Mouse (Mus musculus): ENCODE results near the gene Hist1h2bh.
"Not testable (repeated sequence)": the region's sequence is repeated elsewhere in the genome, so short reads cannot be mapped to it uniquely, and the experiment has no call there.

The Hist1h2bh gene

GRCm38 (mm10) chr13:23551931-23552914, 9.0 kb upstream of the Hist1h2bh start:
- no peak for DNase-seq (ENCODE audit: low spot score in 2 of 2)

GRCm38 (mm10) chr13:23551146-23551834, 8.1 kb upstream of the Hist1h2bh start, which contains the start of gene Hist1h4f:
Gene Hist1h4f (minus strand): TSS chr13:23551648.
- peak; percentile 66 to 80 for DNase-seq (ENCODE audit: low spot score in 2 of 2)

- no peak for DNase-seq (ENCODE audit: low spot score in 2 of 2)
Measured at GRCm38 (mm10) chr13:23550761-23551145, 7.6 kb upstream of the Hist1h2bh start.

GRCm38 (mm10) chr13:23546694-23547093, 3.5 kb upstream of the Hist1h2bh start:
- no peak for DNase-seq (ENCODE audit: low spot score in 2 of 2)

GRCm38 (mm10) chr13:23544787-23545120, 1.6 kb upstream of the Hist1h2bh start:
- not testable (repeated sequence) for DNase-seq (ENCODE audit: low spot score in 2 of 2)

GRCm38 (mm10) chr13:23543965-23544786, 984 bp upstream of the Hist1h2bh start, which contains the start of gene Hist1h3f:
Gene Hist1h3f (plus strand): TSS chr13:23544052.
- peak; percentile 86 to 88 for DNase-seq (ENCODE audit: low spot score in 2 of 2)

GRCm38 (mm10) chr13:23542225-23542980, 789 bp downstream of the Hist1h2bh start:
- DNase-seq (ENCODE audit: low spot score in 2 of 2): not testable (repeated sequence)

GRCm38 (mm10) chr13:23541497-23541896, 1.7 kb downstream of the Hist1h2bh start:
- DNase-seq (ENCODE audit: low spot score in 2 of 2): no peak

GRCm38 (mm10) chr13:23539821-23540220, 3.4 kb downstream of the Hist1h2bh start:
- not testable (repeated sequence) for DNase-seq (ENCODE audit: low spot score in 2 of 2)

- DNase-seq (ENCODE audit: low spot score in 2 of 2): no peak
Measured at GRCm38 (mm10) chr13:23538249-23538648, 4.9 kb downstream of the Hist1h2bh start.

GRCm38 (mm10) chr13:23537006-23537710, 6.0 kb downstream of the Hist1h2bh start:
- DNase-seq (ENCODE audit: low spot score in 2 of 2): no peak

GRCm38 (mm10) chr13:23536076-23536822, 6.9 kb downstream of the Hist1h2bh start:
- no peak for DNase-seq (ENCODE audit: low spot score in 2 of 2)

- peak; percentile 74 to 81 for DNase-seq (ENCODE audit: low spot score in 2 of 2)
Measured at GRCm38 (mm10) chr13:23535137-23536075, 7.8 kb downstream of the Hist1h2bh start, which contains the start of gene Hist1h3g. Gene Hist1h3g (plus strand): TSS chr13:23535422.

- no peak for DNase-seq (ENCODE audit: low spot score in 2 of 2)
Measured at GRCm38 (mm10) chr13:23534368-23535131, 8.6 kb downstream of the Hist1h2bh start.

GRCm38 (mm10) chr13:23533560-23534367, 9.4 kb downstream of the Hist1h2bh start, which contains the start of gene Hist1h2af:
Gene Hist1h2af (plus strand): TSS chr13:23533906.
- DNase-seq (ENCODE audit: low spot score in 2 of 2): peak; percentile 31 to 53

GRCm38 (mm10) chr13:23532262-23533075, 10.7 kb downstream of the Hist1h2bh start:
- no peak for DNase-seq (ENCODE audit: low spot score in 2 of 2)

All from natural killer cell, adult 2 months (primary cell).